Mouse (Mus musculus) liver, embryonic 13.5 days (tissue): ENCODE results near the gene Tctex1d2. TPM values are rescaled to one million over a fixed set of nuclear protein-coding genes. Genes with fewer than 3 reads are reported as not detected.
"Not testable (repeated sequence)": the region's sequence is repeated elsewhere in the genome, so short reads cannot be mapped to it uniquely, and the experiment has no call there.

Experiments used
- ATAC-seq: fragments of 200-750 bp; cut with Nextera tagmentation; 2 replicates; pipeline ENCODE4 v1.8.0; 2017; ENCODE audit warnings: low read depth, mild to moderate bottlenecking, moderate number of reproducible peaks, moderate library complexity
- DNase-seq: peaks from one replicate; pipeline ENCODE4 v3.0.0; 2022
- H3K27ac ChIP-seq: fragments of 300-500 bp; sonication (generic); 2 replicates; pipeline ENCODE4 v1.5.1; 2015; ENCODE audit warnings: moderate library complexity, mild to moderate bottlenecking, inconsistent platforms
- H3K27me3 ChIP-seq: fragments of 300-500 bp; sonication (generic); 2 replicates; pipeline ENCODE4 v1.6.1; 2015; ENCODE audit warnings: mild to moderate bottlenecking, inconsistent platforms
- H3K36me3 ChIP-seq: fragments of 300-500 bp; sonication (generic); 2 replicates; pipeline ENCODE4 v1.6.1; 2015; ENCODE audit warnings: mild to moderate bottlenecking, inconsistent platforms
- H3K4me1 ChIP-seq: fragments of 300-500 bp; sonication (generic); replicated peaks from 2 replicates; pipeline ENCODE4 v1.6.1; 2015; ENCODE audit warnings: inconsistent platforms
- H3K4me2 ChIP-seq: fragments of 300-500 bp; sonication (generic); 2 replicates; pipeline ENCODE4 v1.6.1; 2015; ENCODE audit warnings: inconsistent platforms, mild to moderate bottlenecking, moderate library complexity
- H3K4me3 ChIP-seq: fragments of 300-500 bp; sonication (generic); replicated peaks from 2 replicates; pipeline ENCODE4 v1.5.1; 2015; ENCODE audit warnings: mild to moderate bottlenecking, inconsistent platforms
- H3K9ac ChIP-seq: fragments of 300-500 bp; sonication (generic); 2 replicates; pipeline ENCODE4 v1.6.1; 2015; ENCODE audit warnings: mild to moderate bottlenecking, inconsistent platforms
- H3K9me3 ChIP-seq: fragments of 300-500 bp; sonication (generic); replicated peaks from 2 replicates; pipeline ENCODE4 v1.6.1; 2016; ENCODE audit warnings: inconsistent platforms
- WGBS: fragments of 180-500 bp; shearing (Covaris S2); methylation state at CpG from one replicate; pipeline ENCODE4 v1.1.7; 2015; ENCODE audit not compliant: insufficient replicate concordance; 5-methylcytosine and 5-hydroxymethylcytosine counted together
- polyA plus RNA-seq: library from polyadenylated mRNA; unstranded; fragments of >200 nt; fragmentation: Nextera tagmentation; extraction: Ambion mirVana; gene quantifications from 2 replicates; pipeline ENCODE4 v1.2.1, GENCODE M21; 2015

Tctex1d2 gene
- polyA plus RNA-seq, 1 experiment from 2014 or later: 7.2 TPM

GRCm38 (mm10) chr16:32431926-32432325 lies 12.4 kb downstream of the Tctex1d2 start:
- peaks cover 9% of the 10 kb centered on the region for H3K36me3 ChIP-seq
- peak overlapping the region; percentile 97 for H3K9ac ChIP-seq
- H3K4me2 ChIP-seq: peak overlapping the region; percentile 81
- peak overlapping the region; percentile 92 for H3K27ac ChIP-seq
- H3K4me1 ChIP-seq: peaks cover 53% of the 10 kb centered on the region
- peak overlapping the region; percentile 96 for H3K4me3 ChIP-seq
- H3K9me3 ChIP-seq: no peaks in the 10 kb centered on the region
- WGBS: 79% methylated on average over 1 of the region's 1 CpGs
- DNase-seq (no peak), ATAC-seq (no peak)
- H3K27me3 ChIP-seq: no peaks in the 10 kb centered on the region

- Histone ChIP-seq H3K4me3 (peak overlapping the region; percentile 96), H3K27me3 (no peaks in the 10 kb centered on the region), H3K36me3 (peaks cover 16% of the 10 kb centered on the region), H3K27ac (peak overlapping the region; percentile 92), H3K4me1 (peaks cover 60% of the 10 kb centered on the region), H3K4me2 (peak overlapping the region; percentile 81), H3K9ac (peak overlapping the region; percentile 97), H3K9me3 (no peaks in the 10 kb centered on the region)
- DNase-seq (no peak), ATAC-seq (no peak)
- WGBS: 62% methylated on average over 2 of the region's 2 CpGs
These were observed 13.6 kb downstream of the Tctex1d2 start for GRCm38 (mm10) chr16:32433138-32433537.

GRCm38 (mm10) chr16:32434066-32434465 lies 14.6 kb downstream of the Tctex1d2 start:
- Histone ChIP-seq H3K27me3 (no peaks in the 10 kb centered on the region), H3K9me3 (no peaks in the 10 kb centered on the region), H3K9ac (peak overlapping the region; percentile 40; the same call in 1 of the 2 replicates), H3K4me3 (0 out of 2 replicates have a peak overlapping the region, but pooled peaks have one; percentile 96), H3K36me3 (peaks cover 16% of the 10 kb centered on the region), H3K27ac (peak overlapping the region; percentile 92; the same call in 1 of the 2 replicates), H3K4me1 (peaks cover 60% of the 10 kb centered on the region), H3K4me2 (peak overlapping the region; percentile 81; the same call in 1 of the 2 replicates)
- 14% methylated on average over 6 of the region's 6 CpGs for WGBS
- ATAC-seq (no peak), DNase-seq (no peak)

- no peak overlapping the region for H3K4me2 ChIP-seq
- no peak overlapping the region; the same call in 1 of the 2 replicates for H3K27ac ChIP-seq
- ATAC-seq (no peak), DNase-seq (no peak)
- H3K9ac ChIP-seq: no peak overlapping the region
- no peaks in the 10 kb centered on the region for H3K27me3 ChIP-seq
- H3K4me3 ChIP-seq: no peak overlapping the region
- H3K4me1 ChIP-seq: peaks cover 58% of the 10 kb centered on the region
- peaks cover 22% of the 10 kb centered on the region for H3K36me3 ChIP-seq
- H3K9me3 ChIP-seq: no peaks in the 10 kb centered on the region
These were observed 15.2 kb downstream of the Tctex1d2 start for GRCm38 (mm10) chr16:32434691-32435090.

GRCm38 (mm10) chr16:32436657-32437056 lies 17.2 kb downstream of the Tctex1d2 start:
- Histone ChIP-seq H3K27ac (no peak overlapping the region), H3K27me3 (no peaks in the 10 kb centered on the region), H3K4me2 (no peak overlapping the region), H3K4me3 (no peak overlapping the region), H3K9ac (no peak overlapping the region), H3K9me3 (no peaks in the 10 kb centered on the region), H3K36me3 (peaks cover 40% of the 10 kb centered on the region), H3K4me1 (peaks cover 61% of the 10 kb centered on the region)
- no peak for ATAC-seq
- DNase-seq: no peak
- WGBS: 46% methylated on average over 1 of the region's 1 CpGs

- Histone ChIP-seq H3K9ac (no peak overlapping the region), H3K36me3 (peaks cover 41% of the 10 kb centered on the region), H3K27ac (no peak overlapping the region; the same call in 1 of the 2 replicates), H3K27me3 (no peaks in the 10 kb centered on the region), H3K4me1 (peaks cover 58% of the 10 kb centered on the region), H3K4me2 (no peak overlapping the region), H3K9me3 (no peaks in the 10 kb centered on the region), H3K4me3 (no peak overlapping the region)
- WGBS: 87% methylated on average over 1 of the region's 1 CpGs
- DNase-seq (no peak), ATAC-seq (no peak)
These were observed 17.8 kb downstream of the Tctex1d2 start for GRCm38 (mm10) chr16:32437266-32437665.

GRCm38 (mm10) chr16:32441432-32441831 lies 21.9 kb downstream of the Tctex1d2 start:
- H3K36me3 ChIP-seq: peaks cover 41% of the 10 kb centered on the region
- H3K27me3 ChIP-seq: no peaks in the 10 kb centered on the region
- peaks cover 57% of the 10 kb centered on the region for H3K4me1 ChIP-seq
- no peak overlapping the region for H3K27ac ChIP-seq
- WGBS: 81% methylated on average over 3 of the region's 3 CpGs
- no peak overlapping the region for H3K9ac ChIP-seq
- DNase-seq (no peak), ATAC-seq (no peak)
- no peaks in the 10 kb centered on the region for H3K9me3 ChIP-seq
- H3K4me3 ChIP-seq: no peak overlapping the region
- no peak overlapping the region for H3K4me2 ChIP-seq

GRCm38 (mm10) chr16:32444615-32445014 lies 25.1 kb downstream of the Tctex1d2 start:
- not testable (repeated sequence) for DNase-seq, ATAC-seq, H3K4me3 ChIP-seq, H3K9ac ChIP-seq, H3K4me2 ChIP-seq, H3K27me3 ChIP-seq, H3K9me3 ChIP-seq
- 28% methylated on average over 3 of the region's 3 CpGs for WGBS
- Histone ChIP-seq H3K4me1 (peaks cover 73% of the 10 kb centered on the region), H3K36me3 (peaks cover 24% of the 10 kb centered on the region), H3K27ac (peak overlapping the region; percentile 61; the same call in 1 of the 2 replicates)

- H3K4me2 ChIP-seq: no peak overlapping the region
- peaks cover 16% of the 10 kb centered on the region for H3K36me3 ChIP-seq
- no peak for DNase-seq
- H3K4me1 ChIP-seq: peaks cover 80% of the 10 kb centered on the region
- H3K27ac ChIP-seq: peak overlapping the region; percentile 54
- 88% methylated on average over 1 of the region's 1 CpGs for WGBS
- no peak overlapping the region for H3K4me3 ChIP-seq
- H3K27me3 ChIP-seq: no peaks in the 10 kb centered on the region
- no peak for ATAC-seq
- no peak overlapping the region for H3K9ac ChIP-seq
- no peaks in the 10 kb centered on the region for H3K9me3 ChIP-seq
These were observed 26.1 kb downstream of the Tctex1d2 start for GRCm38 (mm10) chr16:32445558-32445957.

GRCm38 (mm10) chr16:32446563-32447138 lies 27.1 kb downstream of the Tctex1d2 start:
- DNase-seq (no peak), ATAC-seq (no peak)
- WGBS: 45% methylated on average over 2 of the region's 2 CpGs
- Histone ChIP-seq H3K9me3 (no peaks in the 10 kb centered on the region), H3K27ac (peak overlapping the region; percentile 95; the same call in 1 of the 2 replicates), H3K4me2 (no peak overlapping the region), H3K9ac (no peak overlapping the region), H3K36me3 (peaks cover 7% of the 10 kb centered on the region), H3K4me1 (peaks cover 85% of the 10 kb centered on the region), H3K27me3 (no peaks in the 10 kb centered on the region), H3K4me3 (no peak overlapping the region)

- no peaks in the 10 kb centered on the region for H3K27me3 ChIP-seq
- peak overlapping the region; percentile 71 for H3K4me2 ChIP-seq
- H3K27ac ChIP-seq: peak overlapping the region; percentile 95
- ATAC-seq (peak; percentile 98), DNase-seq (peak; percentile 58)
- peak overlapping the region; percentile 71 for H3K9ac ChIP-seq
- WGBS: 23% methylated on average over 3 of the region's 3 CpGs
- H3K4me1 ChIP-seq: peaks cover 83% of the 10 kb centered on the region
- peaks cover 28% of the 10 kb centered on the region for H3K36me3 ChIP-seq
- H3K9me3 ChIP-seq: no peaks in the 10 kb centered on the region
- peak overlapping the region; percentile 37 for H3K4me3 ChIP-seq
These were observed 30.2 kb downstream of the Tctex1d2 start for GRCm38 (mm10) chr16:32449665-32450064.

GRCm38 (mm10) chr16:32450133-32450532 lies 30.6 kb downstream of the Tctex1d2 start:
- H3K27me3 ChIP-seq: no peaks in the 10 kb centered on the region
- peak overlapping the region; percentile 37 for H3K4me3 ChIP-seq
- 75% methylated on average over 2 of the region's 2 CpGs for WGBS
- H3K27ac ChIP-seq: peak overlapping the region; percentile 95
- DNase-seq (no peak), ATAC-seq (peak; percentile 49)
- no peaks in the 10 kb centered on the region for H3K9me3 ChIP-seq
- H3K36me3 ChIP-seq: peaks cover 32% of the 10 kb centered on the region
- peak overlapping the region; percentile 71 for H3K9ac ChIP-seq
- H3K4me1 ChIP-seq: peaks cover 83% of the 10 kb centered on the region
- peak overlapping the region; percentile 71 for H3K4me2 ChIP-seq
